Mouse (Mus musculus): ENCODE data around the gene Igf2bp3. TPM values are rescaled to one million over a fixed set of nuclear protein-coding genes. Genes with fewer than 3 reads are reported as not detected.
A peak's percentile ranks its signal among the peaks of the same experiment; 100 is the strongest.

Gene Igf2bp3
- polyA plus RNA-seq, 1 experiment = 85.8 TPM

- TF ChIP-seq EP300 (IDR thresholded peaks at IDR 0.05; ENCODE audit: insufficient read depth, low read depth, low read length) (no peak), CTCF (IDR thresholded peaks at IDR 0.05; ENCODE audit: low read depth, low read length) (peak; percentile 91)
- Histone ChIP-seq H3K9ac (ENCODE audit: low read depth, poor library complexity, severe bottlenecking) (no peak overlapping the region), H3K27ac (ENCODE audit: insufficient read depth, low read length) (no peak overlapping the region), H3K27me3 (ENCODE audit: control insufficient read depth, insufficient read depth, low read length, poor library complexity, severe bottlenecking) (no peaks in the 10 kb centered on the region), H3K9me3 (replicated peaks; ENCODE audit: control insufficient read depth, insufficient read depth, low read length, poor library complexity, severe bottlenecking) (no peaks in the 10 kb centered on the region), H3K4me1 (ENCODE audit: control insufficient read depth, insufficient read depth, low read length) (no peaks in the 10 kb centered on the region), H3K36me3 (ENCODE audit: control insufficient read depth, insufficient read depth, low read length, poor library complexity, severe bottlenecking) (no peaks in the 10 kb centered on the region), H3K4me3 (ENCODE audit: low read depth, low read length) (no peak overlapping the region)
These were observed 157.4 kb downstream of the Igf2bp3 start for GRCm38 (mm10) chr6:49057053-49058021.

DNA sequence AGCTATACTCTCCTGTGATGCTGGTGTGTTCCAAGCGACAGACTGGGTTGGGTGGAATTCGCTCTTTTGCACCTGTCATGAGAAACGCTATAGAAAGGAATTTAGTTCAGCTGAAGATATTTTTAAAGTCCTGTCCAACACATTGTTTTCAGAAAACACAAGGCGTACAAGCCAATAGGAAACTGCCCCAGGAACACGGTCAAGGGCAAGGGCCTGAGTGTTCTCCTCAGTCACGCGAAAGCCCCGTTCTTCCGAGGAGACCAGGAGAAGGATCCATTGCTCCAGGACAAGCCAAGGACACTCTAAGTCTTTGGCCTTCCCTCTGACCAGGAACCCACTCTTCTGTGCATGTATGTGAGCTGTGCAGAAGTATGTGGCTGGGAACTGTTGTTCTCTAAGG is 158.7 kb downstream of the Igf2bp3 start:
- TF ChIP-seq POLR2A (IDR thresholded peaks at IDR 0.05; ENCODE audit: insufficient read depth, low read length) = no peak
- no peak for TF ChIP-seq EP300 (IDR thresholded peaks at IDR 0.05; ENCODE audit: insufficient read depth, low read depth, low read length)
- no peak for TF ChIP-seq CTCF (IDR thresholded peaks at IDR 0.05; ENCODE audit: low read depth, low read length)
- Histone ChIP-seq H3K9ac (ENCODE audit: low read depth, poor library complexity, severe bottlenecking) (no peak overlapping the region), H3K9me3 (replicated peaks; ENCODE audit: control insufficient read depth, insufficient read depth, low read length, poor library complexity, severe bottlenecking) (no peaks in the 10 kb centered on the region), H3K36me3 (ENCODE audit: control insufficient read depth, insufficient read depth, low read length, poor library complexity, severe bottlenecking) (no peaks in the 10 kb centered on the region), H3K27ac (ENCODE audit: insufficient read depth, low read length) (no peak overlapping the region), H3K4me1 (ENCODE audit: control insufficient read depth, insufficient read depth, low read length) (no peaks in the 10 kb centered on the region), H3K27me3 (ENCODE audit: control insufficient read depth, insufficient read depth, low read length, poor library complexity, severe bottlenecking) (no peaks in the 10 kb centered on the region), H3K4me3 (ENCODE audit: low read depth, low read length) (no peak overlapping the region)

DNA sequence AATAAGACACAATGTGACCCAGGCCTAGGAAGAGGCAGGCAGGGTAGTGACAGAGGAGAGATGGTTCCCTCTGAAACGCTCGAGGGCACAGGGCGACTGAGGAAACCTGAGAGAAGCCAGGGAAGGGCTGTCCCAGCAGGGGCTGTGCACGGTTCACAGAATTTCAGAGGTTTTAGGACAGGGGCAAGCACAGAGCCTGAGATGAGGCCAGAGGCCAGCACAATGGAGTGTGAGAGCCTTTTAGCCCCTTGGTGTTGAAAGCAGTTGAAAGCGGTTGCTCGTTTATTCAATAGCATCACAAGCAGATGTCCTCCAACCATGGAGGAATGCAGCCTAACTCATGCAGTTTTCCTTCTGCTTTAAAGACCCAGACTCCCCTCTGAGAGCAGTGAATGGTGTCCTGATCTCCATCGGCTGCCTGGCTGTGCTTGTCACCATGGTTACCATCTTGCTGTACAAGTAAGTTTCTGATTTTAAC is 159.5 kb downstream of the Igf2bp3 start:
- Histone ChIP-seq H3K9ac (ENCODE audit: low read depth, poor library complexity, severe bottlenecking) (no peak overlapping the region), H3K4me1 (ENCODE audit: control insufficient read depth, insufficient read depth, low read length) (no peaks in the 10 kb centered on the region), H3K9me3 (replicated peaks; ENCODE audit: control insufficient read depth, insufficient read depth, low read length, poor library complexity, severe bottlenecking) (no peaks in the 10 kb centered on the region), H3K27me3 (ENCODE audit: control insufficient read depth, insufficient read depth, low read length, poor library complexity, severe bottlenecking) (no peaks in the 10 kb centered on the region), H3K27ac (ENCODE audit: insufficient read depth, low read length) (no peak overlapping the region), H3K4me3 (ENCODE audit: low read depth, low read length) (no peak overlapping the region), H3K36me3 (ENCODE audit: control insufficient read depth, insufficient read depth, low read length, poor library complexity, severe bottlenecking) (no peaks in the 10 kb centered on the region)
- TF ChIP-seq POLR2A (IDR thresholded peaks at IDR 0.05; ENCODE audit: insufficient read depth, low read length) (no peak), CTCF (IDR thresholded peaks at IDR 0.05; ENCODE audit: low read depth, low read length) (no peak), EP300 (IDR thresholded peaks at IDR 0.05; ENCODE audit: insufficient read depth, low read depth, low read length) (no peak)

DNA sequence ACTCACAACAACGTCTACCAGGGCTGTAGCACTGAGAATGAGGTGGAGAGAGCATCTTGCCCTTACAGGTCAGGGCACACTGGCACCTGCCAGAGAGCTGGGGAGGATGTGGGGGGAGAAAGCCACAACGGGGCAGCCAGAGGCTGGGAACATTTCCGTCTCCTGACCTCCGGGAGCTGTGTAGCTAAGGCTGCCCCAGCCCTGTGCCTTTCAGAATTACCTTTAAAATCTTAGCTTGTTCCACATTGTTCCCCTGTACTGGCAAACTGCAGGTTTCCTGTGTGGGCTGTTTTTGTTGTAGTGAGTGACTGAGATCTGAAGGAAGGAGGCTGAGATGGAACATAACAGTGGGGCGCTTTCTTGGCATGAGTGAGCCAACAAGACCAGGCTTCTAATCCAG is 162.6 kb downstream of the Igf2bp3 start:
- Histone ChIP-seq H3K27ac (ENCODE audit: insufficient read depth, low read length) (no peak overlapping the region), H3K27me3 (ENCODE audit: control insufficient read depth, insufficient read depth, low read length, poor library complexity, severe bottlenecking) (no peaks in the 10 kb centered on the region), H3K4me3 (ENCODE audit: low read depth, low read length) (no peak overlapping the region), H3K9ac (ENCODE audit: low read depth, poor library complexity, severe bottlenecking) (no peak overlapping the region), H3K9me3 (replicated peaks; ENCODE audit: control insufficient read depth, insufficient read depth, low read length, poor library complexity, severe bottlenecking) (no peaks in the 10 kb centered on the region), H3K36me3 (ENCODE audit: control insufficient read depth, insufficient read depth, low read length, poor library complexity, severe bottlenecking) (no peaks in the 10 kb centered on the region), H3K4me1 (ENCODE audit: control insufficient read depth, insufficient read depth, low read length) (no peaks in the 10 kb centered on the region)
- no peak for TF ChIP-seq POLR2A (IDR thresholded peaks at IDR 0.05; ENCODE audit: insufficient read depth, low read length)
- TF ChIP-seq EP300 (IDR thresholded peaks at IDR 0.05; ENCODE audit: insufficient read depth, low read depth, low read length) = no peak
- TF ChIP-seq CTCF (IDR thresholded peaks at IDR 0.05; ENCODE audit: low read depth, low read length) = no peak

GRCm38 (mm10) chr6:49050677-49051410 is 163.9 kb downstream of the Igf2bp3 start:
- no peak for TF ChIP-seq CTCF (IDR thresholded peaks at IDR 0.05; ENCODE audit: low read depth, low read length)
- no peak for TF ChIP-seq POLR2A (IDR thresholded peaks at IDR 0.05; ENCODE audit: insufficient read depth, low read length)
- TF ChIP-seq EP300 (IDR thresholded peaks at IDR 0.05; ENCODE audit: insufficient read depth, low read depth, low read length) = no peak
- H3K27ac ChIP-seq (ENCODE audit: insufficient read depth, low read length) = no peak overlapping the region

More at GRCm38 (mm10) chr6:49050677-49051410, 163.9 kb downstream of the Igf2bp3 start:
- Histone ChIP-seq H3K4me1 (ENCODE audit: control insufficient read depth, insufficient read depth, low read length) (no peaks in the 10 kb centered on the region), H3K9me3 (replicated peaks; ENCODE audit: control insufficient read depth, insufficient read depth, low read length, poor library complexity, severe bottlenecking) (no peaks in the 10 kb centered on the region), H3K9ac (ENCODE audit: low read depth, poor library complexity, severe bottlenecking) (no peak overlapping the region), H3K4me3 (ENCODE audit: low read depth, low read length) (no peak overlapping the region), H3K36me3 (ENCODE audit: control insufficient read depth, insufficient read depth, low read length, poor library complexity, severe bottlenecking) (no peaks in the 10 kb centered on the region), H3K27me3 (ENCODE audit: control insufficient read depth, insufficient read depth, low read length, poor library complexity, severe bottlenecking) (no peaks in the 10 kb centered on the region)
